Mouse (Mus musculus) liver, embryonic 13.5 days (tissue): ENCODE measurements around the gene Eef1akmt4. TPM values are rescaled to one million over a fixed set of nuclear protein-coding genes. Genes with fewer than 3 reads are reported as not detected.

Source experiments
- microRNA counts: library from miRNA; unstranded; fragments of <30 nt; microRNA quantifications from one replicate; lab custom pipeline; 2016
- microRNA-seq: library from miRNA; unstranded; fragments of <30 nt; microRNA quantifications from one replicate; pipeline ENCODE4, GENCODE M21; 2016
- polyA plus RNA-seq: library from polyadenylated mRNA; unstranded; fragments of >200 nt; fragmentation: Nextera tagmentation; extraction: Ambion mirVana; gene quantifications from 2 replicates; pipeline ENCODE4 v1.2.1, GENCODE M21; 2015

Gene Eef1akmt4
- polyA plus RNA-seq, 1 experiment from 2014 or later, result 23.7 TPM

MicroRNAs within 50 kb of the gene (microRNA counts, 519-probe panel; counts per million panel counts)
- 4,597 counts per million, percentile 43 among the panel's probes with 10 or more counts for microRNA mmu-miR-1224 (lab: Ali Mortazavi, UCI)

Small RNAs within 50 kb of the gene (microRNA-seq; reads per million reads assigned to microRNA genes)
- gene Mir1224, result not detected

Other genes starting within 250 kb of the Eef1akmt4 start
- gene Abcc5, start 185.2 kb upstream of the Eef1akmt4 start, polyA plus RNA-seq, result 16.0 and 17.8 TPM in 2 replicates
- gene Eif2b5, start 112.8 kb upstream of the Eef1akmt4 start, polyA plus RNA-seq, result 71.1 and 75.5 TPM in 2 replicates
- gene Dvl3, start 94.6 kb upstream of the Eef1akmt4 start, polyA plus RNA-seq, result 3.7 and 4.8 TPM in 2 replicates
- gene Ap2m1, start 76.1 kb upstream of the Eef1akmt4 start, polyA plus RNA-seq, result 413 and 466 TPM in 2 replicates
- gene Abcf3, start 63.0 kb upstream of the Eef1akmt4 start, polyA plus RNA-seq, result 27.0 and 27.9 TPM in 2 replicates
- gene Vwa5b2, start 22.1 kb upstream of the Eef1akmt4 start, polyA plus RNA-seq, result 0.21 and 0.23 TPM in 2 replicates
- not detected in 2 replicates for gene Gm49333, start within 50 bp of the Eef1akmt4 start, polyA plus RNA-seq
- gene Alg3, start 142 bp downstream of the Eef1akmt4 start, polyA plus RNA-seq, result 27.6 and 29.0 TPM in 2 replicates
- 0.10 and 0.30 TPM in 2 replicates for gene Camk2n2, start 9.7 kb downstream of the Eef1akmt4 start, polyA plus RNA-seq
- 0.20 and 0.39 TPM in 2 replicates for gene Ece2, start 18.2 kb downstream of the Eef1akmt4 start, polyA plus RNA-seq
- gene Psmd2, start 40.1 kb downstream of the Eef1akmt4 start, polyA plus RNA-seq, result 222 and 257 TPM in 2 replicates
- gene Eif4g1, start 56.7 kb downstream of the Eef1akmt4 start, polyA plus RNA-seq, result 99.1 and 114 TPM in 2 replicates
- gene Fam131a, start 81.6 kb downstream of the Eef1akmt4 start, polyA plus RNA-seq, result 1.0 TPM in 2 replicates
- gene Polr2h, start 106.1 kb downstream of the Eef1akmt4 start, polyA plus RNA-seq, result 59.1 and 64.7 TPM in 2 replicates
- 7.4 and 7.6 TPM in 2 replicates for gene Clcn2, start 106.2 kb downstream of the Eef1akmt4 start, polyA plus RNA-seq
- gene Chrd, start 121.5 kb downstream of the Eef1akmt4 start, polyA plus RNA-seq, result 0.31 and 0.38 TPM in 2 replicates
- 3.2 and 4.0 TPM in 2 replicates for gene Thpo, start 122.9 kb downstream of the Eef1akmt4 start, polyA plus RNA-seq